Mouse (Mus musculus) kidney, embryonic 14.5 days (tissue): ENCODE data around the gene Lct. TPM values are rescaled to one million over a fixed set of nuclear protein-coding genes. Genes with fewer than 3 reads are reported as not detected.
A peak's percentile ranks its signal among the peaks of the same experiment; 100 is the strongest.
"Not testable (repeated sequence)": the region's sequence is repeated elsewhere in the genome, so short reads cannot be mapped to it uniquely, and the experiment has no call there.

Source experiments
- ATAC-seq: fragments of 200-750 bp; cut with Nextera tagmentation; 2 replicates; pipeline ENCODE4 v1.8.0; 2017; ENCODE audit warnings: moderate number of reproducible peaks, mild to moderate bottlenecking, moderate TSS enrichment, moderate library complexity; ENCODE audit not compliant: low FRiP score, low TSS enrichment
- H3K27ac ChIP-seq: fragments of 300-500 bp; sonication (generic); 2 replicates; pipeline ENCODE4 v1.5.1; 2014; ENCODE audit warnings: low read depth, mild to moderate bottlenecking, low read length, moderate library complexity, mixed read lengths
- H3K27me3 ChIP-seq: fragments of 300-500 bp; sonication (generic); 2 replicates; pipeline ENCODE4 v1.6.1; 2014; ENCODE audit warnings: mild to moderate bottlenecking, low read length; ENCODE audit not compliant: control insufficient read depth, insufficient read depth
- H3K36me3 ChIP-seq: fragments of 300-500 bp; sonication (generic); 2 replicates; pipeline ENCODE4 v1.6.1; 2014; ENCODE audit warnings: low read length, mixed read lengths; ENCODE audit not compliant: control insufficient read depth, insufficient read depth
- H3K4me1 ChIP-seq: fragments of 300-500 bp; sonication (generic); 2 replicates; pipeline ENCODE4 v1.6.1; 2014; ENCODE audit warnings: low read length, mixed read lengths; ENCODE audit not compliant: control insufficient read depth, insufficient read depth
- H3K4me2 ChIP-seq: fragments of 300-500 bp; sonication (generic); replicated peaks from 2 replicates; pipeline ENCODE4 v1.6.1; 2014; ENCODE audit warnings: low read depth, mild to moderate bottlenecking, low read length
- H3K4me3 ChIP-seq: fragments of 300-500 bp; sonication (generic); 2 replicates; pipeline ENCODE4 v1.5.1; 2014; ENCODE audit warnings: mild to moderate bottlenecking, low read length
- H3K9ac ChIP-seq: fragments of 300-500 bp; sonication (generic); 2 replicates; pipeline ENCODE4 v1.6.1; 2014; ENCODE audit warnings: low read depth, mild to moderate bottlenecking, low read length, moderate library complexity
- H3K9me3 ChIP-seq: fragments of 300-500 bp; sonication (generic); 2 replicates; pipeline ENCODE4 v1.6.1; 2016; ENCODE audit warnings: low read length; ENCODE audit not compliant: control insufficient read depth
- WGBS: fragments of 180-500 bp; shearing (Covaris S2); extraction: QIAGEN DNeasy Blood & Tissue Kit; methylation state at CpG from one replicate; pipeline ENCODE4 v1.1.7; 2014; 5-methylcytosine and 5-hydroxymethylcytosine counted together
- polyA plus RNA-seq: library from polyadenylated mRNA; unstranded; fragments of >200 nt; fragmentation: Nextera tagmentation; extraction: Ambion mirVana; gene quantifications from 2 replicates; pipeline ENCODE4 v1.2.1, GENCODE M21; 2014

The Lct gene
- polyA plus RNA-seq, 1 experiment from 2014 or later = 0.26 TPM

DNA sequence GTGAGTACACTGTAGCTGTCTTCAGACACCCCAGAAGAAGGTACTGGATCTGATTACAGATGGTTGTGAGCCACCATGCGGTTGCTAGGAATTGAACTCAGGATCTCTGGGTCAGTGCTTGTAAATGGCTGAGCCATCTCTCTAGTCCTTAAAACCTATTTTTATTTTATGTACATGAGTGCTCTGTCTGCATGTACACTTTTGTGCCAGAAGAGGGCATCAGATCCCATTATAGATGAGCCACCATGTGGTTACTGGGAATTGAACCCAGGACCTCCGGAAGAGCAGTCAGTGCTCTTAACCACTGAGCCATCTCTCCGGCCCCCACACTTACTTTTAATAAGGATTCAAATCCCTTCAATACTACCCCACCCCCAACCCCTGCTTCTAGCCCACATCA is 45.2 kb downstream of the Lct start:
- no peak overlapping the region for H3K4me3 ChIP-seq
- WGBS = 91% methylated on average over 3 of the region's 3 CpGs
- peaks cover 23% of the 10 kb centered on the region for H3K36me3 ChIP-seq
- no peak overlapping the region for H3K27ac ChIP-seq
- H3K27me3 ChIP-seq = no peaks in the 10 kb centered on the region
- peaks cover 8% of the 10 kb centered on the region; the same call in 1 of the 2 replicates for H3K9me3 ChIP-seq
- no peak for ATAC-seq
- no peak overlapping the region for H3K4me2 ChIP-seq
- no peak overlapping the region for H3K9ac ChIP-seq
- H3K4me1 ChIP-seq = no peaks in the 10 kb centered on the region

DNA sequence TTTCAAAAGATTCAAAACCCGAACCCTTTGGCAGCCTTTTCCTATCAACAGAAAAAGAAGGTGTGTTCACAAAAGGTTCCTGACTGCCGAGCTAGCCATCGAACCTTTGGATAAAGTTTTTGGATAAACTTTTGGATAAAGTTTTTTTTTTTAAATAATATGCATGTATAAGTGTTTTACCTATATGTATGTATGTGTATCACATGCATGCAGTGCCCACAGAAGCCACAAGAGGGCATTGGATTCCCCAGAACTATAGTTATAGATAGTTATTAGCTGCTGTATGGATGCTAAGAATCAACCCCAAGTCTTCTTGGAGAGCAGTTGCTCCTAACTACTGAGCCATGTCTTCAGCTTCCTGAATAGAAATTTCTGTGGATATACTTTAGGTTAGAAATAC is 46.4 kb downstream of the Lct start:
- Histone ChIP-seq H3K4me3 (no peak overlapping the region), H3K27ac (no peak overlapping the region), H3K9me3 (peaks cover 8% of the 10 kb centered on the region; the same call in 1 of the 2 replicates), H3K27me3 (no peaks in the 10 kb centered on the region), H3K36me3 (peaks cover 35% of the 10 kb centered on the region), H3K9ac (no peak overlapping the region), H3K4me1 (no peaks in the 10 kb centered on the region), H3K4me2 (no peak overlapping the region)
- ATAC-seq = no peak
- 96% methylated on average over 3 of the region's 3 CpGs for WGBS

DNA sequence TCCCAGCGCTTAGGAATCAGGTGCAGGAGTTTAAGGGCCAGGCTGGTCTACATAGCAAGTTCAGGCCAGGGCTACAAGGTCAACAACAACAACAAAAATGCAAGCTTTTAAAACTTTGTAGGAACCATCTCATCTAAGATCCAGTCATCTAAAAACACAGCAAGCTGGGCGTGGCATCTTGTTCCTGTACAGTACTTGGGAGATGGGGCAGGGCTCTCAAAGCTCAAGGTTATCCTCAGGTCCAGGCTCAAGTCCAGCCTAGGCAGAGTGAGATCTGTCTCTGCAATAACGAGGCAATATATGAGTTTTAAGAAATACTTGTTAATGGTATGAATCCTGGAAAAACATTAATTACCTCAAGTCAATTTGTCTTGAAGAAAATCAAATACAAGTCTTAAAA is 49.6 kb downstream of the Lct start:
- Histone ChIP-seq H3K27ac (no peak overlapping the region), H3K36me3 (peaks cover 66% of the 10 kb centered on the region), H3K27me3 (no peaks in the 10 kb centered on the region), H3K4me3 (no peak overlapping the region), H3K9me3 (peaks cover 8% of the 10 kb centered on the region; the same call in 1 of the 2 replicates), H3K4me1 (no peaks in the 10 kb centered on the region), H3K4me2 (no peak overlapping the region), H3K9ac (no peak overlapping the region)
- 92% methylated on average over 3 of the region's 3 CpGs for WGBS
- no peak for ATAC-seq

DNA sequence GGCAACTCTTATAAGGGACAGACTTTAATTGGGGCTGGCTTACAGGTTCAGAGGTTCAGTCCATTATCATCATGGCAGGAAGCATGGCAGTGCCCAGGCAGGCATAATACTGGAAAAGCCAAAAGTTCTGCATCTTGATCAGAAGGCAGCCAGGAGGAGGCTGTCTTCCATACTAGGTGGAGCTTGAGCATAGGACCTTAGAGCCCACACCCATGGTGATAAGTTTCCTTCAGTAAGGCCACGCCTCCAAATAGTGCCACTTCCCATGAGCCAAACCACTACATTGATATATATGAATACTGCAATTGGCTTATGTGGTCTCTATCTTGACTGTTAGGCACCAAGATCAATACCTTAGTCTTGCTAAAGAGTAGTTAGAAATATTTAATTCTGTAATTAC is 52.2 kb downstream of the Lct start:
- H3K4me2 ChIP-seq = no peak overlapping the region
- no peaks in the 10 kb centered on the region for H3K9me3 ChIP-seq
- 85% methylated on average over 1 of the region's 1 CpGs for WGBS
- H3K36me3 ChIP-seq = peaks cover 78% of the 10 kb centered on the region
- no peak overlapping the region for H3K27ac ChIP-seq
- H3K27me3 ChIP-seq = no peaks in the 10 kb centered on the region
- no peaks in the 10 kb centered on the region for H3K4me1 ChIP-seq
- no peak overlapping the region for H3K9ac ChIP-seq
- no peak for ATAC-seq
- no peak overlapping the region for H3K4me3 ChIP-seq

DNA sequence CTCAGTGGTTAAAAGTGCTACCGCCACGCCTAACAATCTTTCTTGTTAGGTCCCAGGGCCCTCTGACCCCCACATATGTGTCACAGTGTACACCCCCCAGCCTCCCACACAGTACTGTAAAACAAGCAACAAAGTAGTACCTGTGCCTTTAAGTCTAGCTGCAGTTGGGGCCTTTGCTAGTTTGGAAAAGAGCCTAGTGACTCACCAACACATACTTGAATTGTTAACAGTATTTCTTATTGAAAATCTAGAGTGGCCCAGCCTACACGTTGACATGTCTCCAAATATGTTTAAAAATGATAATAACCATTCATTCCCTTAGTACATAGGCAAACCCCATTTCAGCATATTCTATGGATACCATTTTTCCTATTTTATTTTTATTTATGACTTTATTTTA is 57.4 kb downstream of the Lct start:
- Histone ChIP-seq H3K36me3 (peaks cover 74% of the 10 kb centered on the region), H3K4me2 (no peak overlapping the region), H3K9me3 (no peaks in the 10 kb centered on the region), H3K27me3 (no peaks in the 10 kb centered on the region), H3K4me1 (no peaks in the 10 kb centered on the region), H3K27ac (no peak overlapping the region), H3K9ac (no peak overlapping the region), H3K4me3 (no peak overlapping the region)
- ATAC-seq = no peak
- WGBS = 91% methylated on average over 3 of the region's 3 CpGs

DNA sequence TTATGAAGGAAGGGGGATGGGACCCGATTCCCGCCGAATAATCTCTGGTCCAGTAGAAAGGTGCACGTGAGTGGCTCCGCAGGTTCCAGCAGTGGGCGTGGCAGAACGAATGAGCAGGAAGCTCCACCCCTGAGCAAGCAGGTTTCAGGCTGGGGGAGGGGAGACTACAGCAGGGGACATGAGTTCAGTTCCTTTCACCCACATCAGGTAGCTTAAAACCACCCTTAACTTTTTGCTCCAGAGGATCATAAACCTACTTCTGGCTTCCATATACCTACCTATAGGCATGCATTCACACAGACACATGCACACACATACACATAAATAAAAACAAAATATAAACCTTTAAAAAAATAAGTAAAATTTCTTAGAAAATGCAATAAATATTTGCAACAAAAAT is 61.1 kb downstream of the Lct start:
- not testable (repeated sequence) for H3K4me1 ChIP-seq, H3K9me3 ChIP-seq, H3K4me2 ChIP-seq, H3K27me3 ChIP-seq, H3K27ac ChIP-seq, ATAC-seq, H3K9ac ChIP-seq, H3K4me3 ChIP-seq
- 86% methylated on average over 7 of the region's 7 CpGs for WGBS
- peaks cover 63% of the 10 kb centered on the region for H3K36me3 ChIP-seq

DNA sequence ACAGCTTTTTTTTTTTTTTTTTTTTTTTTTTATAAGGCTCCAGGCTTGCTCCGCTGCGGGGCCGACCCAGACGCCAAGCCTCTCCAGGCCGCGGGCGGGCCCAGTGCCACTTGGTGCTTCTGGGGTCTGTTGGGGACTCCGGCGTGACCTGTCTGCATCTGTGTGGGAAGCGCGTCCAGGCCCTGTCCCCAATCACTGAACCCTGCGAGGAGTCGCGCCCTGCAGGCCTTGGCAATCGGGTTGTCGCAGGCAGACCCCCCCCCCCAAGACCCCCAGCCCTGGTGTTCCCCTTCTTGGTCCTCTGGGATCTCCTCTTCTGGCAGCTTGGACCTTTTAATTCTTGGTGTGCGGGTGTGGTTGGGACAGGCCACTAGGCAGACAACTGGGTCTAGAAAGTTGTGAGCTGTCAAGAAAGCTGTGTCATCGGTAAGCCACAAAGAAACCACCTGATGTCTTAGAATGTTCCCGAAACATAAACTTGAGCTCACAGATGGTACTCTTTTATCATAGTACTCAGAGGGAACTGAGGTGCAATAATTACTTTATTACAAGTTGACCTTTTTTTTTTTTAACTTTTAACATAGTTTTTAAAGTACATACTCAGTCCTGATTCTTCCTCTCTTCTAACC is 83.3 kb downstream of the Lct start:
- no peaks in the 10 kb centered on the region for H3K9me3 ChIP-seq
- no peaks in the 10 kb centered on the region for H3K27me3 ChIP-seq
- peaks cover 13% of the 10 kb centered on the region; the same call in 1 of the 2 replicates for H3K4me1 ChIP-seq
- peak overlapping the region; percentile 89 for H3K4me2 ChIP-seq
- H3K27ac ChIP-seq = peak overlapping the region; percentile 77
- H3K36me3 ChIP-seq = no peaks in the 10 kb centered on the region
- peak overlapping the region; percentile 76 for H3K9ac ChIP-seq
- WGBS = 1% methylated on average over 19 of the region's 19 CpGs
- peak overlapping the region; percentile 81 for H3K4me3 ChIP-seq
- peak; percentile 42; the same call in 1 of the 2 replicates for ATAC-seq

DNA sequence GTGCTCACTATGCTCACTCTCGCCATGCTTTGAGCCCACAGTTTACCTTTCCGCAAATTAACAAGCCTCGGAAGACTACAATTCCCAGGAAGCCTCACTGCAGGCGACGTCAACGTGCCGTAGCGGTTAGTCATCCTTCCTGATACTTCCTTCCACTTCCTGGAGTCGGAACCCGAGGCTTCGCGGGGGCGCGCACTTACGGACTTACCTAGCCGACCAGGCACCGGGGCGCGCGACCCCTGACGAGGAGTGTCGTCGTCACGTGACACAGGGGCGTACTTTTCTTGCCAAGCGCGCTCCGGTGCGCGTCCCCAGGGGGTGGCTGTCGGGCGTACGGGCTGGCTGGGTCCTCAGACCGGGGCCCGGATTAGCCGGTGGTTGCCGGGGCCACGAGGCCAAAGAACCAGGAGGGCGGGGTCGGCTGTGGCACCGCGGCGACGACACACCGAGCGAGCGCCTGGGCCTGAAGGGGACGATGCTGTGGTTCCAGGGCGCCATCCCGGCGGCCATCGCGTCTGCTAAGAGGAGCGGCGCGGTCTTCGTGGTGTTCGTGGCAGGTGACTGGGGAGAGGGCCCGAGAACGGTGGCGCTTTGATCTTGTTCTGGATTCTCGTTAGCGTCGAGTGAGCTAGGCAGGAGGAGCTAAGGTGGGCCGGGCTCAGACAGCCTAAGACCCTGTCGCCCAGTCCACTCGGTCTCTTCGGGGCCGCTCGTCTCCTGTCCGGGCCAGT is 84.0 kb downstream of the Lct start:
- WGBS = under 1% methylated on average over 69 of the region's 71 CpGs
- ATAC-seq = peak; percentile 97

DNA sequence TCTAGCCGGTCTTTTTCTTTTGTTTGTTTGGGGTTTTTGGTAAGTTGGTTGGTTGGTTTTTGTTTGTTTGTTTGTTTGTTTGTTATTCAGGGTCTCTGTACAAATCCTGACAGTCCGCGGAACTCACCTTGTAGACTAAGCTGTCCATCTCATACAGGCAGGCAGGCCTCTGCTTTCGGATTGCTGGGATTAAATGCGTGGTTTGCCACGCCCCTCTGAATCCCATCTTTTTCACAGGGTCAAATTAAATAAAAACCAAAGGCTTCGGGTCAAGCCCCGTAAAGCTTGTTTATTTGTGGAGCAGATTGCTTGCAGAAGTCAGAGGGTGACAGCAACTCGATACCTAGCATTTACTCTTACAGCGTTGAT is 84.5 kb downstream of the Lct start, which contains the start of gene Ubxn4:
TSS of gene Ubxn4 (plus strand) at position 338 of the 369 bp plus-strand sequence.
- peak within 1 kb of the TSS; percentile 89 for H3K4me2 ChIP-seq

More for the DNA sequence above, 84.0 kb downstream of the Lct start:
- Histone ChIP-seq H3K36me3 (no peaks in the 10 kb centered on the region), H3K27me3 (no peaks in the 10 kb centered on the region), H3K9me3 (no peaks in the 10 kb centered on the region), H3K27ac (peak overlapping the region; percentile 77), H3K4me1 (peaks cover 13% of the 10 kb centered on the region; the same call in 1 of the 2 replicates), H3K4me3 (peak overlapping the region; percentile 81), H3K4me2 (peak overlapping the region; percentile 89), H3K9ac (peak overlapping the region; percentile 76)

More for the DNA sequence above, 84.5 kb downstream of the Lct start, which contains the start of gene Ubxn4:
- Histone ChIP-seq H3K4me1 (peaks cover 13% of the 10 kb centered on the region; the same call in 1 of the 2 replicates), H3K36me3 (no peaks in the 10 kb centered on the region; the same call in 1 of the 2 replicates), H3K9me3 (no peaks in the 10 kb centered on the region), H3K4me3 (peak within 1 kb of the TSS; percentile 81), H3K27ac (peak within 1 kb of the TSS; percentile 77), H3K9ac (peak within 1 kb of the TSS; percentile 76), H3K27me3 (no peaks in the 10 kb centered on the region)
- 10% methylated on average over 10 of the region's 10 CpGs for WGBS
- peak; percentile 32 for ATAC-seq
